Mouse (Mus musculus) heart, embryonic 14.5 days (tissue): ENCODE data around the gene Emc3. TPM values are rescaled to one million over a fixed set of nuclear protein-coding genes. Genes with fewer than 3 reads are reported as not detected.
A peak's percentile ranks its signal among the peaks of the same experiment; 100 is the strongest.

Source experiments
- ATAC-seq: fragments of 200-750 bp; cut with Nextera tagmentation; 2 replicates; pipeline ENCODE4 v1.8.0; 2017; ENCODE audit warnings: low read depth, moderate TSS enrichment; ENCODE audit not compliant: insufficient number of reproducible peaks, insufficient read depth, low FRiP score
- H3K27ac ChIP-seq, 2 experiments: fragments of 200-500 bp in 1 of 2; fragments of 300-500 bp in 1 of 2; sonication (generic) in 1 of 2; replicated peaks in 1 of 2; 2 replicates each; pipeline ENCODE4 v1.5.1; 2012 to 2014; ENCODE audit warnings: low read depth in 2 of 2, low read length in 2 of 2, control low read depth in 1 of 2, mild to moderate bottlenecking in 1 of 2, mixed read lengths in 1 of 2; ENCODE audit not compliant: control insufficient read depth in 1 of 2, insufficient read depth in 1 of 2
- H3K27me3 ChIP-seq: fragments of 300-500 bp; sonication (generic); 2 replicates; pipeline ENCODE4 v1.6.1; 2014; ENCODE audit warnings: mild to moderate bottlenecking, low read length, control low read depth; ENCODE audit not compliant: control insufficient read depth, insufficient read depth
- H3K36me3 ChIP-seq: fragments of 300-500 bp; sonication (generic); 2 replicates; pipeline ENCODE4 v1.6.1; 2014; ENCODE audit warnings: mild to moderate bottlenecking, control low read depth, low read length, mixed read lengths; ENCODE audit not compliant: control insufficient read depth, insufficient read depth
- H3K4me1 ChIP-seq, 2 experiments: fragments of 200-500 bp in 1 of 2; fragments of 300-500 bp in 1 of 2; sonication (generic) in 1 of 2; 2 replicates each; pipeline ENCODE4 v1.6.1; 2012 to 2014; ENCODE audit warnings: low read length in 2 of 2, control low read depth in 1 of 2, mixed read lengths in 1 of 2; ENCODE audit not compliant: control insufficient read depth in 2 of 2, insufficient read depth in 2 of 2
- H3K4me2 ChIP-seq: fragments of 300-500 bp; sonication (generic); 2 replicates; pipeline ENCODE4 v1.6.1; 2014; ENCODE audit warnings: mild to moderate bottlenecking, low read length
- H3K4me3 ChIP-seq, 2 experiments: fragments of 200-500 bp in 1 of 2; fragments of 300-500 bp in 1 of 2; sonication (generic) in 1 of 2; 2 replicates each; pipeline ENCODE4 v1.5.1; 2012 to 2014; ENCODE audit warnings: low read length in 2 of 2, mild to moderate bottlenecking in 2 of 2, control low read depth in 1 of 2, low read depth in 1 of 2, moderate library complexity in 1 of 2; ENCODE audit not compliant: control insufficient read depth in 1 of 2, insufficient read depth in 1 of 2
- H3K9ac ChIP-seq: fragments of 300-500 bp; sonication (generic); 2 replicates; pipeline ENCODE4 v1.6.1; 2014; ENCODE audit warnings: mild to moderate bottlenecking, low read length
- H3K9me3 ChIP-seq: fragments of 300-500 bp; sonication (generic); 2 replicates; pipeline ENCODE4 v1.6.1; 2016; ENCODE audit warnings: low read length, control low read depth; ENCODE audit not compliant: control insufficient read depth
- WGBS: fragments of 180-500 bp; shearing (Covaris S2); extraction: QIAGEN DNeasy Blood & Tissue Kit; methylation state at CpG from one replicate; pipeline ENCODE4 v1.1.7; 2014; 5-methylcytosine and 5-hydroxymethylcytosine counted together
- polyA plus RNA-seq: library from polyadenylated mRNA; unstranded; fragments of >200 nt; fragmentation: Nextera tagmentation; extraction: Ambion mirVana; gene quantifications from 2 replicates; pipeline ENCODE4 v1.2.1, GENCODE M21; 2014

The Emc3 gene
- polyA plus RNA-seq, 1 experiment from 2014 or later: 89.2 TPM

DNA sequence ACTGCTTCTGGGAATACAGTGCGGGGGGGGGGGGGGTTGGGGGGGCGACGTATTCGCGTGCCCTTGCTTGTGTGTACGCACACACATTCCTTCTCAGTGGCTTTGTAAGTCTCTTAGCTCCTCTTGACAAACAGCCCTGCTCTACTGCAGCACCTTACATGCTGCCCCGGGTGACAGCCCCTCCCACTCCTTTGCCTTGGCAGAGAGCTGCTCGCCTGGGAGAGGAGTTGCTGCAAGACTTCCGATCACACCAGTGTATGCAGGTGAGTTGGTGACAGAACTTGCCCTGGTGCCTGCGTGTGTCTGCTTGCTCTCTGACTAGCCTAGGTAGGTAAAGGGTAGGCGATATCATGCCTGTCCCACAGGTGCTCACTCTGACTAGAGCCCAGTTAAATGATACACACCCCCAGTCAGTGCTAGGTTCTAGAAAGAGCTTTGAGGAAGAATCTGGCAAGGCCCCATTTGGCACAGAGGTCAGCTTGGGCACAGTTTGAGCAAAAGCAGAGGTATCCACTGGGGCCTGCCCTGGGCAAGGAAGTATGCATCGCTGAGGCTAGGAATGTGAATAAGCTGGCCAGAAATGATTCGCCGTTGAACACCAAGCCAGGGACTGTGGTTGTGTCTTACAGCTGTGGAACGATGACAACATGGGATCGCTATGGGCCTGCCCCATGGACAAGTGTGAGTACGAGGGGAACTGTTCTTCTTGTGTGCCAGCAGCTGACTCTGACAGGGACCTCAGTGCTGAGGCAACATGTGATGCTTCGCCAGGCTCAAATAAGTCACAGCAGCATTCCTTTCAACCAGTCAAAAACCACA, 50.7 kb downstream of the Emc3 start:
- no peak overlapping the region for H3K9ac ChIP-seq
- 45% methylated on average over 18 of the region's 18 CpGs for WGBS
- H3K27me3 ChIP-seq: peaks cover 12% of the 10 kb centered on the region; the same call in 1 of the 2 replicates
- ATAC-seq: no peak
- H3K36me3 ChIP-seq: 0 out of 2 replicates have a peak, but pooled peaks cover 2% of the 10 kb centered on the region
- no peak overlapping the region for H3K4me2 ChIP-seq
- peaks cover 16 to 27% of the 10 kb centered on the region in 2 experiments for H3K4me1 ChIP-seq
- H3K4me3 ChIP-seq: no peak overlapping the region
- no peaks in the 10 kb centered on the region for H3K9me3 ChIP-seq
- H3K27ac ChIP-seq: peak overlapping the region; percentile 33 to 61; a peak in 3 of 4 replicates

- 80% methylated on average over 10 of the region's 10 CpGs for WGBS
Observed at GRCm38 (mm10) chr6:113478906-113479305, 52.5 kb downstream of the Emc3 start.

GRCm38 (mm10) chr6:113477353-113477752, 54.1 kb downstream of the Emc3 start:
- no peak overlapping the region for H3K4me3 ChIP-seq
- H3K9me3 ChIP-seq: no peaks in the 10 kb centered on the region
- H3K4me1 ChIP-seq: peaks cover 9 to 17% of the 10 kb centered on the region in 2 experiments
- H3K9ac ChIP-seq: no peak overlapping the region
- 53% methylated on average over 7 of the region's 7 CpGs for WGBS
- H3K27me3 ChIP-seq: peaks cover 13% of the 10 kb centered on the region; the same call in 1 of the 2 replicates
- no peaks in the 10 kb centered on the region for H3K36me3 ChIP-seq
- ATAC-seq: no peak
- H3K27ac ChIP-seq: no peak overlapping the region
- no peak overlapping the region for H3K4me2 ChIP-seq

More at GRCm38 (mm10) chr6:113478906-113479305, 52.5 kb downstream of the Emc3 start:
- Histone ChIP-seq H3K4me1 (peaks cover 11 to 19% of the 10 kb centered on the region in 2 experiments), H3K27me3 (peaks cover 13% of the 10 kb centered on the region; the same call in 1 of the 2 replicates), H3K4me3 (no peak overlapping the region), H3K9me3 (no peaks in the 10 kb centered on the region), H3K36me3 (no peaks in the 10 kb centered on the region), H3K9ac (no peak overlapping the region), H3K4me2 (no peak overlapping the region), H3K27ac (no peak overlapping the region)
- ATAC-seq: no peak

DNA sequence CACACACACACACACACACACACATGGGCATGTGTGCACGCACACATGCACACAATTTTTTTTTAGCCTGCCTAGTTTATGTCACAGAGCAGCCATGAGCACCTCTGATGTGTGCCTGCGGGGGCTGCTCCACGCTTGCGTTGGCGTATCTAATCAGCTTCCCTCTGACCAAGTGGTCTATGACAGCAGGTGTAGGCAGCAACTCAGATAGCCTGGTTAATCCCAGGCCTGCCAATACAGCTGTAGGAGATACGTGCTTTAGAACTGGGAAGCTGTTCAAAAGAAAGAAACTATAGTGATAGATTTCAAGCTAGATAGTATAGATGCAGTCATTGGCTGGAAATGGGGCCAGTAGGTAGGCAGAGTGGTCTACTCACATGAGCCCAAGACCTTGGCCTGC, 57.7 kb downstream of the Emc3 start:
- Histone ChIP-seq H3K36me3 (no peaks in the 10 kb centered on the region), H3K4me1 (peaks cover 16 to 20% of the 10 kb centered on the region in 2 experiments), H3K27me3 (peaks cover 21% of the 10 kb centered on the region; the same call in 1 of the 2 replicates), H3K27ac (no peak overlapping the region), H3K4me2 (no peak overlapping the region), H3K9me3 (no peaks in the 10 kb centered on the region), H3K9ac (no peak overlapping the region), H3K4me3 (no peak overlapping the region)
- 58% methylated on average over 6 of the region's 6 CpGs for WGBS
- no peak for ATAC-seq

DNA sequence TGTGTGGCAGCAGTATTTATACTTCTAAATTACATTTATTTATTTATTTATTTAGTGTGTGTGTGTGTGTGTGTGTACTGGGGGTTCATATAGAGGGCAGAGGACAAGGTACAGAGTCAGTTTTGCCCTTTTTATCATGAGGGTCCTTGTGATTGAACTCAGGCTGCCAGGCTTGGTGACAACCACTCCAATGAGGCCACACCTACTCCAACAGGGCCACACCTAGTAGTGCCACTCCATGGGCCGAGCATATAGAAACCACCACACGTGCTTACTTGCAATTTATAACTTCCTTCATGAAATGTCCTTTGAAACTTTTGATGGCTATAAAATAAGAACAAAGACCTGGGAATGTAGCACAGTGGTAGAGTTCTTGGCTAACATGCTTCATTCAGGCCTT, 58.2 kb downstream of the Emc3 start:
- Histone ChIP-seq H3K4me3 (no peak overlapping the region), H3K27ac (no peak overlapping the region), H3K36me3 (no peaks in the 10 kb centered on the region), H3K4me1 (peaks cover 16 to 20% of the 10 kb centered on the region in 2 experiments), H3K27me3 (peaks cover 21% of the 10 kb centered on the region; the same call in 1 of the 2 replicates), H3K9ac (no peak overlapping the region), H3K9me3 (no peaks in the 10 kb centered on the region), H3K4me2 (no peak overlapping the region)
- no peak for ATAC-seq
- WGBS: 71% methylated on average over 2 of the region's 2 CpGs

DNA sequence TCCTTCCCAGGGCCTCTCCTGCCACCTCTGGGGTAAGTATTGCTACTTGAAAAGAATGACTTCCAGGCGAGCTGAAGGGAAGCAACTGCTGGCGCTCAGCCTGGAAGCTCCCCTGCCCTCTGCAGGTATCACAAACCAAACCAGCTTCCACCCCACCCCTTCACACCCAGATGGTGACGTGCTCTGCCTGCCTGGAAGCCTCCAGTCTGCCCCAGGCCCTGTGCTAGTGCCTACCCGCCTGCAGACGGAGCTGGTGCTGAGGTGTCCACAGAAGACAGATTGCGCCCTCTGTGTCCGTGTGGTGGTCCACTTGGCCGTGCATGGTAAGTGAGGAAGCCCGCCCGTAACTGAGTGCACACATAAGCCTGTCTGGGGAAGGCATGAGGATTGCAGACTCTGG, 59.4 kb downstream of the Emc3 start:
- no peak for ATAC-seq
- no peaks in the 10 kb centered on the region for H3K36me3 ChIP-seq
- H3K4me1 ChIP-seq: peaks cover 16 to 20% of the 10 kb centered on the region in 2 experiments
- no peaks in the 10 kb centered on the region for H3K9me3 ChIP-seq
- H3K4me2 ChIP-seq: peak overlapping the region; percentile 69
- no peak overlapping the region for H3K9ac ChIP-seq
- H3K27ac ChIP-seq: peak overlapping the region in 1 of 2 experiments; percentile 35; a peak in 1 of 4 replicates
- peaks cover 24% of the 10 kb centered on the region; the same call in 1 of the 2 replicates for H3K27me3 ChIP-seq
- no peak overlapping the region for H3K4me3 ChIP-seq
- WGBS: 59% methylated on average over 10 of the region's 10 CpGs

- Histone ChIP-seq H3K9me3 (no peaks in the 10 kb centered on the region), H3K4me1 (peaks cover 16 to 20% of the 10 kb centered on the region in 2 experiments), H3K27ac (peak within 1 kb of the TSS in 1 of 2 experiments; percentile 35; a peak in 1 of 4 replicates), H3K4me3 (peak within 1 kb of the TSS; percentile 22 to 40), H3K4me2 (peak within 1 kb of the TSS; percentile 69), H3K36me3 (no peaks in the 10 kb centered on the region), H3K9ac (peak within 1 kb of the TSS; percentile 70), H3K27me3 (peaks cover 23% of the 10 kb centered on the region; the same call in 1 of the 2 replicates)
- 11% methylated on average over 12 of the region's 12 CpGs for WGBS
- ATAC-seq: no peak
Observed at GRCm38 (mm10) chr6:113471297-113471936, 60.0 kb downstream of the Emc3 start, which contains the start of gene Il17rc. Il17rc (plus strand) TSS chr6:113471427.
